Mouse (Mus musculus) bone marrow macrophage, adult 2 months (primary cell): ENCODE measurements around the gene Rtl4.

ENCODE experiments used
- CTCF ChIP-seq: IDR thresholded peaks from 2 replicates; pipeline ENCODE4 v1.5.1; 2012; ENCODE audit warnings: low read depth, mild to moderate bottlenecking, low read length, moderate library complexity
- POLR2A ChIP-seq: IDR thresholded peaks from 2 replicates; pipeline ENCODE4 v1.6.1; 2012; ENCODE audit warnings: mild to moderate bottlenecking, low read depth, low read length, borderline replicate concordance

DNA sequence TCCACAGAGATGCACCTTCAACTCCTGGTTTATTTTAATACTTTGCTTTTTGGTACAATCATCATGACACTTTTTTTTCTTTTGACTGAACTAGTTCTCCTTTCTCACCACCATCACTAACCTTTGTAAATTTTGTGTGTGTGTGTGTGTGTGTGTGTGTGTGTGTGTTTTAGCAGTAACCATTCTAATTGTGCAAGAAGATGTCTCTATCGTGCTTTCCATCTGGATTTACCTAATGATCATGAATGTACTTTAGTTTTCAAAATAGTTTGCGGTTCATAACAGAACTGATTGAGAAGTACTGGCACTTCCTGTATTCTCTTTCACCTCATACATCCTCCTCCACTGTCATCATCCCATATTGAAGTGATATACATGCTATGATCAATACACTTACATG lies 402.3 kb downstream of the Rtl4 start:
- TF ChIP-seq CTCF = no peak
- no peak for TF ChIP-seq POLR2A
